Mouse (Mus musculus) erythroblast, embryonic 14.5 days (primary cell): ENCODE results near the gene Rora.

Experiments
- GATA1 ChIP-seq: IDR thresholded peaks from 2 replicates; pipeline ENCODE4 v1.6.1; 2012; ENCODE audit warnings: low read length, inconsistent platforms, mixed read lengths
- TAL1 ChIP-seq: IDR thresholded peaks from 3 replicates; pipeline ENCODE4 v1.6.1; 2012; ENCODE audit warnings: low read length, inconsistent platforms, mixed read lengths

GRCm38 (mm10) chr9:69300296-69300695 lies 646.7 kb downstream of the Rora start:
- TF ChIP-seq TAL1: no peak
- no peak for TF ChIP-seq GATA1
